Mouse (Mus musculus): ENCODE results near the gene Kcna6. TPM values are rescaled to one million over a fixed set of nuclear protein-coding genes. Genes with fewer than 3 reads are reported as not detected.

Gene Kcna6
- not detected for polyA plus RNA-seq (2017; shearing (Covaris generic))

DNA sequence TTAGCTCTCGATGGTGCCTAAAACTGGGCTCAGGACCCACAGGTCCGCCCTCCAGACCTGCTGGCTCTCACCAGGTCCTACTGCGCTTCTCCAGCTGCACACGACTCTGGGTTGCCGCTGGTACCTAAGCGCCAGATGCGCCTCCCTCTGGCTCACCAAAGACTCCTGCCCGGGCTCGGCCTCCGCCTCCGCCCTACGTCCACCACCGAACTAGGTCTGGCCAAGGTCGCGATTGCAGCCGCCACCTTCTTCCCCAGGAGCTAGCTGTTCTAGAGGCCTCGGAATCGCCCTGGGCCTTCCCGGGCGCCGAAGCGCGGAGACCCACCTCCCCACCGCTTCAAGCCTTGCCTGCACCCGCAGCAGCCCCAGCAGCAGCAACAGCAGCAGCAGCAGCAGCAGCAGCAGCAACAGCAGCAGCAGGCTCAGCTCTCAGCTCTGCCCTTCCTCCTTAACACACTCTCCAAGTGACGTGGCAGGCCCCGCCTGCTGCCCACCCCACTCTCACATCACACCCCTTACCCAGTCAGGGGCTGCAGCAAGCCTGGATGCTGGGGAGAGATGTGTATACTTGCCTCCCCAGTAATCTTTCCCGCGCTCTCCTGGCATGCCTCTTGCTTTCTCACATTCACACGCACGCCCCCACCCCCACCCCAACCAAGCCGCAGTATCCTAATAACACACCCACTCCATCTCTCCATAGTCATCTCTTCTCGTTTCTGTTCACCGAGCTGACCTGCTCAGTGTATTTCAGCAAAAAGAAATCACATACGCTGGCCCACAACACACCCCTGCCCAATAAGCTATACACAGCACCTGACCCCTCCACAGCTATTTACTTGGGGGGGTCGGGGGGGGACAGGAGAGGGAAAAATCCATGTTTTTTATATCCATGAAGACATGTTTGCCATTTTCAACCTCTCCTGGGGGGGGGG, at the start of gene Kcna6:
Gene Kcna6, minus strand, starts transcription at position 464 of the 932 bp plus-strand sequence.

Other genes with a start within 250 kb of the Kcna6 start
- not detected for gene Kcna5, start 205.3 kb downstream of the Kcna6 start, polyA plus RNA-seq (2017; shearing (Covaris generic))
- gene Kcna1, start 94.3 kb downstream of the Kcna6 start, polyA plus RNA-seq (2017; shearing (Covaris generic)) = 0.11 TPM
- 151 TPM for gene Ndufa9, start 108.5 kb upstream of the Kcna6 start, polyA plus RNA-seq (2017; shearing (Covaris generic))
- gene Akap3, start 112.4 kb upstream of the Kcna6 start, polyA plus RNA-seq (2017; shearing (Covaris generic)) = not detected
- gene Dyrk4, start 181.2 kb upstream of the Kcna6 start, polyA plus RNA-seq (2017; shearing (Covaris generic)) = 0.85 TPM
- 3.4 TPM for gene Rad51ap1, start 198.9 kb upstream of the Kcna6 start, polyA plus RNA-seq (2017; shearing (Covaris generic))
- 10.0 TPM for gene D6Wsu163e, start 199.3 kb upstream of the Kcna6 start, polyA plus RNA-seq (2017; shearing (Covaris generic))

Measured in CD4-positive, CD25-positive, alpha-beta regulatory T cell (primary cell).